Mouse (Mus musculus): ENCODE measurements around the gene Ripor2.

Gene Ripor2

GRCm38 (mm10) chr13:24581833-24582232 lies at the start of gene Ripor2:
Ripor2 (plus strand) TSS chr13:24582189.
- no peak for DNase-seq (ENCODE audit: low spot score in 2 of 2)

- no peak for DNase-seq (ENCODE audit: low spot score in 2 of 2)
Observed at GRCm38 (mm10) chr13:24536531-24537167, 45.3 kb upstream of the Ripor2 start.

- DNase-seq (ENCODE audit: low spot score in 2 of 2) = no peak
Observed at GRCm38 (mm10) chr13:24538012-24538411, 44.0 kb upstream of the Ripor2 start.

- no peak for DNase-seq (ENCODE audit: low spot score in 2 of 2)
Observed at GRCm38 (mm10) chr13:24538941-24539340, 43.0 kb upstream of the Ripor2 start.

- no peak for DNase-seq (ENCODE audit: low spot score in 2 of 2)
Observed at GRCm38 (mm10) chr13:24545677-24546076, 36.3 kb upstream of the Ripor2 start.

- DNase-seq (ENCODE audit: low spot score in 2 of 2) = no peak
Observed at GRCm38 (mm10) chr13:24546801-24547459, 35.1 kb upstream of the Ripor2 start.

GRCm38 (mm10) chr13:24548911-24549310 lies 33.1 kb upstream of the Ripor2 start:
- no peak for DNase-seq (ENCODE audit: low spot score in 2 of 2)

- DNase-seq (ENCODE audit: low spot score in 2 of 2) = no peak
Observed at GRCm38 (mm10) chr13:24551100-24551931, 30.7 kb upstream of the Ripor2 start.

- DNase-seq (ENCODE audit: low spot score in 2 of 2) = no peak
Observed at GRCm38 (mm10) chr13:24552039-24552438, 29.9 kb upstream of the Ripor2 start.

GRCm38 (mm10) chr13:24561391-24561790 lies 20.6 kb upstream of the Ripor2 start:
- no peak for DNase-seq (ENCODE audit: low spot score in 2 of 2)

- no peak for DNase-seq (ENCODE audit: low spot score in 2 of 2)
Observed at GRCm38 (mm10) chr13:24564706-24565105, 17.3 kb upstream of the Ripor2 start.

GRCm38 (mm10) chr13:24565230-24565949 lies 16.6 kb upstream of the Ripor2 start:
- DNase-seq (ENCODE audit: low spot score in 2 of 2) = no peak

- DNase-seq (ENCODE audit: low spot score in 2 of 2) = no peak
Observed at GRCm38 (mm10) chr13:24565950-24566320, 16.1 kb upstream of the Ripor2 start.

- DNase-seq (ENCODE audit: low spot score in 2 of 2) = no peak
Observed at GRCm38 (mm10) chr13:24567176-24567811, 14.7 kb upstream of the Ripor2 start.

- DNase-seq (ENCODE audit: low spot score in 2 of 2) = no peak
Observed at GRCm38 (mm10) chr13:24569066-24569465, 12.9 kb upstream of the Ripor2 start.

- no peak for DNase-seq (ENCODE audit: low spot score in 2 of 2)
Observed at GRCm38 (mm10) chr13:24570716-24571115, 11.3 kb upstream of the Ripor2 start.

GRCm38 (mm10) chr13:24571906-24572305 lies 10.1 kb upstream of the Ripor2 start:
- no peak for DNase-seq (ENCODE audit: low spot score in 2 of 2)

- DNase-seq (ENCODE audit: low spot score in 2 of 2) = no peak
Observed at GRCm38 (mm10) chr13:24575126-24575525, 6.9 kb upstream of the Ripor2 start.

GRCm38 (mm10) chr13:24576338-24577119 lies 5.5 kb upstream of the Ripor2 start:
- peak; percentile 39 to 50 for DNase-seq (ENCODE audit: low spot score in 2 of 2)

GRCm38 (mm10) chr13:24578317-24578716 lies 3.7 kb upstream of the Ripor2 start:
- DNase-seq (ENCODE audit: low spot score in 2 of 2) = no peak

GRCm38 (mm10) chr13:24580759-24581158 lies 1.2 kb upstream of the Ripor2 start:
- DNase-seq (ENCODE audit: low spot score in 2 of 2) = no peak

All from frontal cortex, postnatal 25 days (tissue).